Mouse (Mus musculus): ENCODE measurements around the gene Kcnma1.

Kcnma1 gene

DNA sequence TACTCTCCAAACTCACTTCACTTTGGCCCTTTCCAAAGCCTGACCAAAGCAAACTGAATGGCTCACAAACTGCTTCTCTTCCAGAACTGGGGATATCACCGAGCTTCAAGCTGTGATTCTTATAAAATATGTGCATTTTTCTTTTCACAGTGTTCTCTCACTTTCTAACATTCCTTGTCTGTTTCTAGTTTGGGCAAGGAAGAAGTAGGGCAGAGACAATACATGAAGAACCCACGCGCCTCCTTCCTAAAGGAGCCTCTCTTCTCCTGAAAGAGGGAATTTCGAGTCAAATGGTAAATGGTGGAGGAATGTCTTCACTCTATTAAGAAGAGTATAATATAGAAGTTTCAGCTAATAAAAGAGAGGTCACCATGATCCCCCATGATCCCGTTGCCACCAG lies 709.0 kb downstream of the Kcnma1 start:
- DNase-seq (ENCODE audit: low spot score in 2 of 2): no peak

DNA sequence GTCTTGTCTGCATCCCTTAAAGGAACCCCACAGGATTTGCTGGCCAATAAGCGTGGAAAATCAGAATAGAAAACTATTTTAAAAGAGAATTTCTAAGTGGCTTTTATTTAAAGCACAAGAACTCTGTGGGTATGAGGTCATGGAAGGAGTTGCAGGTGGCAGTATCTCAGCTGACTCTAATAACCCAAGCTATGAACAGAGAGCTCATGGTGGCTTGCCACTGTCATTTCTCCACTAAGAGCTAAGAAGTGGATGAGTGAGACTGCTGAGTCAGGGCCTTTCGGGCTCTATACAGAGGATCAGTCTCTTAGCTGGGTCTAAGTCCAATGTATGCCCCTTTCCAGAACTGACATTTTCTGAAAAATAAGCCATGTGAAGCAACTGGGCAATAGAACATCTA lies 713.8 kb downstream of the Kcnma1 start:
- DNase-seq (ENCODE audit: low spot score in 2 of 2): no peak

- DNase-seq (ENCODE audit: low spot score in 2 of 2): no peak
Measured at GRCm38 (mm10) chr14:23290634-23291033, 723.7 kb downstream of the Kcnma1 start.

GRCm38 (mm10) chr14:23266554-23267309 lies 747.6 kb downstream of the Kcnma1 start:
- DNase-seq (ENCODE audit: low spot score in 2 of 2): no peak

GRCm38 (mm10) chr14:23253154-23253553 lies 761.1 kb downstream of the Kcnma1 start:
- no peak for DNase-seq (ENCODE audit: low spot score in 2 of 2)

DNA sequence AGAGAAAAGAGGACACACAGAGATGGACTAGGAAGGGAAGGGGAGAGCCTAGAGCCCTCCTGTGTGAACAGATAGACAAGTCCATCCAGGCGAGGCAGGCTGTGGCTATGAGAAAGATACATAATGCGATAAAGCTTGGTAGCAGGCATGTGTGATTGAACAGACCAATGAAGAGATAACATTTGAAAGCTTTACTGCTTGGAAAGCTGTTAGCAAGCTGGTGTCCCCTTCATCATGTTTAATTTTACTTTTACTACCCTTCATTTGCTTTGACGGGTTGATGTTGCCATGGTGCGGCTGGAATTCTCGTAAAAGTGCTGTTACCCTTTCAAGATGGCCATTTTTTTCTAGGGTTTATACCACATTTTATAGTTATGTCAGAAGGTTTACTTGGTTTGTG lies 769.8 kb downstream of the Kcnma1 start:
- DNase-seq (ENCODE audit: low spot score in 2 of 2): no peak

DNA sequence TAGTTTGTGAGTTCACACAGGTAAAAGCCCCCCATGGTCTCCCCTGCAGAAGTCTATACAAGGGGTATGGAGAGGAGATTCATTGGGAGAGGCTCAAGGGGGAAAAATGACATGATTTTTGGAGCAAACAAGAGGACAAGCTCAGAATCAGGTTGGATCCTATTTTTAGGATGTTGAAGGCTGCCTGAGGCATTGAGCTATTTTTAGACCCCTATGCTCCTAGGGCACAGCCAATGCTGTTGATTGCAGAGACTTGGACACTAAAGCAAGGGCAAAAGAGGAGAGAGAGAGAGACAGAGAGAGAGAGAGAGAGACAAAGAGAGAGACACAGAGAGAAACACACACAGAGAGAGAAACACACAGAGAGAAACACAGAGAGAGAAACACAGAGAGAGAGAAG lies 770.4 kb downstream of the Kcnma1 start:
- DNase-seq (ENCODE audit: low spot score in 2 of 2): no peak

All from frontal cortex, postnatal 14 days (tissue).